Mouse (Mus musculus) forebrain, embryonic 12.5 days (tissue): ENCODE measurements at regions not wholly inside any gene's neighbourhood (a gene's known extent, or its start where the extent isn't known, plus 50 kb on each side); places are given as distances from the start of the nearest gene placed in this dataset. TPM values are rescaled to one million over a fixed set of nuclear protein-coding genes. Genes with fewer than 3 reads are reported as not detected.
A peak's percentile ranks its signal among the peaks of the same experiment; 100 is the strongest.

Experiments
- ATAC-seq: fragments of 200-750 bp; cut with Nextera tagmentation; 2 replicates; pipeline ENCODE4 v1.8.0; 2017; ENCODE audit warnings: moderate TSS enrichment; ENCODE audit not compliant: low FRiP score
- H3K27ac ChIP-seq: fragments of 300-500 bp; sonication (generic); 2 replicates; pipeline ENCODE4 v1.5.1; 2016; ENCODE audit warnings: mild to moderate bottlenecking
- H3K27me3 ChIP-seq: fragments of 300-500 bp; sonication (generic); 2 replicates; pipeline ENCODE4 v1.6.1; 2016; ENCODE audit warnings: mild to moderate bottlenecking
- H3K36me3 ChIP-seq: fragments of 300-500 bp; sonication (generic); replicated peaks from 2 replicates; pipeline ENCODE4 v1.6.1; 2016; ENCODE audit warnings: mild to moderate bottlenecking
- H3K4me1 ChIP-seq: fragments of 300-500 bp; sonication (generic); 2 replicates; pipeline ENCODE4 v1.6.1; 2016
- H3K4me2 ChIP-seq: fragments of 300-500 bp; sonication (generic); 2 replicates; pipeline ENCODE4 v1.6.1; 2016; ENCODE audit warnings: mild to moderate bottlenecking, moderate library complexity
- H3K4me3 ChIP-seq: fragments of 300-500 bp; sonication (generic); replicated peaks from 2 replicates; pipeline ENCODE4 v1.5.1; 2016; ENCODE audit warnings: mild to moderate bottlenecking
- H3K9ac ChIP-seq: fragments of 300-500 bp; sonication (generic); 2 replicates; pipeline ENCODE4 v1.6.1; 2016; ENCODE audit warnings: mild to moderate bottlenecking
- H3K9me3 ChIP-seq: fragments of 300-500 bp; sonication (generic); 2 replicates; pipeline ENCODE4 v1.6.1; 2016
- WGBS: fragments of 180-500 bp; shearing (Covaris S2); methylation state at CpG from one replicate; pipeline ENCODE4 v1.1.7; 2016; 5-methylcytosine and 5-hydroxymethylcytosine counted together
- microRNA-seq: library from miRNA; unstranded; fragments of <30 nt; microRNA quantifications from one replicate; pipeline ENCODE4, GENCODE M21; 2017

DNA sequence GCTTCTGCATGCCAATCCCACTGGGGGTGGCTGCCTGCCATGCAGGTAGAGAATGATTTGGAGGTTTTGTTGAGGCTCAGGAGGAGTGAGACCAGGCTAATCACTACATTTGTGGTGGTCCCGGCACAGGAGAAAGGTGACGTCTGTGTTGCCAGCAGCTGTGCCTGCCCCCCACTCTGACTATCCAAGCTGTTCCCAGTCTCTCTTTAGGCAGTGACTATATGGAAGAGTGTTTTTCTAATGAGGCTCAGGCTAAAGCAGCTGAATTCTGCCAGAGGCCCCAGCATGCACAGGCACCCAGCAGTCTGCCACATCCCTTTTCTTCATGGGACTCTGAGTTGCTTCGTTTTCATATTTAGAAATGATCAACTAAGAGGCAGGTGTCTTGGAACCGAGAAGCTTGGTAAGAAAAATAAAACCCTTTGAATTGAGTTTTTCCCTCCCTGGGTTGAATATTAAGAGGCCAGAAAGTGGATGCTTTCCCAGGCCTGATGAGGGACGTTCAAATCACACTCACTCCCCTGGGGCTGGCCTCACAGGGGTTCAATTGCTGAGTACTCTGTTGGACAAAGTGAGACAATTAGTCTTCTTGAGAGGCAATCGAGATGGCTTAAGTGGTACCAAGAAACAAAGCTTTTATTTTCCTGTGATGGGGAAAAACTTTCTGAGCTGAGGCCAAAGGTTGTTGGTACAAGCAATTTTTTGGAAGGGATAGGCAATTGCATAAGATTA lies 82.5 kb upstream of the Dab1 start:
- Histone ChIP-seq H3K9ac (no peak overlapping the region), H3K27me3 (no peaks in the 10 kb centered on the region), H3K4me3 (no peak overlapping the region), H3K4me1 (peaks cover 8% of the 10 kb centered on the region), H3K36me3 (no peaks in the 10 kb centered on the region), H3K27ac (peak overlapping the region; percentile 63), H3K9me3 (no peaks in the 10 kb centered on the region), H3K4me2 (no peak overlapping the region)
- 0 out of 2 replicates have a peak, but pooled peaks have one; percentile 41 for ATAC-seq
- WGBS: 13% methylated on average over 6 of the region's 6 CpGs

DNA sequence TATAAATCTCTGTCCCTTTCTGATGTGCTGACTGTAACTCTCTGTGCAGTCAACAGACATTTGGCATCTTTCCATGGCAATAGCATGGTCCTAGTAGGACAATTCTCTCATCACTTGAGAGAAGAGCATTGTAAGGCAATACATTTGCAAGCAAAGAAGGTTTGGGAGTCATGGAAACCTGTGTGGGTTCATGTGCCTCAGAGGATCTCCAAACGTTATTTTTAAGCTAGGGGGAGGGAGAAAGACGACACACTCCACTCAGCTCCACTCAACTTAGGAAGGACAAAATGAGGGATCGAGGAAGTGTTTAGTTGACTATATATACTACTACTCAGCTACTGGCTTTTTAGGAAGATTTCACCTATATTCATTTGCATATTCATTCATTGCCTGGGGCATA lies 78.2 kb upstream of the Dab1 start:
- H3K4me1 ChIP-seq: peaks cover 8% of the 10 kb centered on the region
- no peaks in the 10 kb centered on the region for H3K27me3 ChIP-seq
- H3K27ac ChIP-seq: no peak overlapping the region
- 86% methylated on average over 3 of the region's 3 CpGs for WGBS
- H3K4me2 ChIP-seq: no peak overlapping the region
- H3K36me3 ChIP-seq: no peaks in the 10 kb centered on the region
- H3K9ac ChIP-seq: no peak overlapping the region
- no peak overlapping the region for H3K4me3 ChIP-seq
- H3K9me3 ChIP-seq: no peaks in the 10 kb centered on the region
- no peak for ATAC-seq

DNA sequence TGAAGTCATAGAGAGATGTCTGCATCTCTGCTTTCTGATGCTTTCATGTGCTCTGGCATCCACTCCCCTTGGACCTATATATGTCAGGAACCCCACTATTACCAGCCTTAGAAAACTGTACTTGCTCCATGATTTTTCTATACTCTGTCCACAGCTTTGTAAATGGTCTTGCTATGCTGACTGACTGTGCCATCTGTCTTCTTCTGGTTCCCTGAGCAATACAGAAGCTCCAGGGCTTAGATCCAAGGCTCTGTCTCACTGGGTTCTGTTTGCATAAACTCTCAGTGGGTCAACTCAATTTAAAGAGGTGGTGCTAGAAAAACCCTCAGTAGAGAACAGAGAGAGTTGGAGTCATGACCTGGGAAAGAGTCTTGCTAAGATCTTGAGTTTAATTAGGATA lies 71.9 kb upstream of the Dab1 start:
- ATAC-seq: no peak
- Histone ChIP-seq H3K27me3 (no peaks in the 10 kb centered on the region), H3K27ac (no peak overlapping the region), H3K9ac (no peak overlapping the region), H3K4me3 (no peak overlapping the region), H3K4me2 (no peak overlapping the region), H3K36me3 (no peaks in the 10 kb centered on the region), H3K9me3 (no peaks in the 10 kb centered on the region), H3K4me1 (no peaks in the 10 kb centered on the region)

DNA sequence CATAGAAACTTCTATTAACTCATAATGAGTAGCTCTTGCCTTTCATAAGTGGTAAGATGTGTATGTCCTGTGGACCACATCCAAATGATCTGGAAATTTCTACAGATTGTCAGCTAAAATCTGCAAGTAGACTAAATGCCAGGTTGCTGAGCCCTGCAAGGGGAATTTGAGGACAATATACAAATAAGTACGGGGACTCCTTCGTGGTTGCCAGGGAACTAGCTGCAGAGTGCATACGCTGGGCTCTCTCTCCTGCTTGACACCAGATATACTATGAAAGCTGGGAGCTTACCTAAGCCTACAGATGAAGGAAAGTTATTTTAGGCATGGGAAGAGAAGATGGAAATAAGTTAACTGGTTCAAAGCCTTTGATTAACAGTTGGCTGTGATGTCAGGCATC lies 66.7 kb upstream of the Dab1 start:
- Histone ChIP-seq H3K4me2 (no peak overlapping the region), H3K36me3 (no peaks in the 10 kb centered on the region), H3K27me3 (no peaks in the 10 kb centered on the region), H3K4me1 (peaks cover 7% of the 10 kb centered on the region; the same call in 1 of the 2 replicates), H3K9ac (no peak overlapping the region), H3K27ac (no peak overlapping the region), H3K9me3 (no peaks in the 10 kb centered on the region), H3K4me3 (no peak overlapping the region)
- ATAC-seq: no peak
- WGBS: 85% methylated on average over 3 of the region's 3 CpGs

DNA sequence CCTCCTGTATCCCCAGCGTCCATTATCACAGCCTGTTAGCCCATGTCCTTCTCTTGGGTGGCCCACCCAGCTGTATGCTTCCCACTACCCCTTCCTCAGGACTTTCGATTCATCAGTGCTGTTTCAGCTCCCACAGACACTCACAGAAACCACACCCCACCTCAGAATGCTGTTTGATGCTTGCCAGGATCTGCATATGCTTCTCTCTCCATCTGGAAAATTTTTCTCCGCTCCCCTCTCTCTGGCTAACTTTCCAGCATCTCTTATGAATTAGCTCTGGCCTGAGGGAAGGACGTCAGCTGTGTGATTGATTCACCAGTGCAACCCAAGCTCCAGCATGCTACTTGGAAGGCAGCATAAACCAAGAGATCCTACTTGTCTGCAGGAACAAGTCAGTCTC lies 66.0 kb upstream of the Dab1 start:
- Histone ChIP-seq H3K4me2 (no peak overlapping the region), H3K27me3 (no peaks in the 10 kb centered on the region)

DNA sequence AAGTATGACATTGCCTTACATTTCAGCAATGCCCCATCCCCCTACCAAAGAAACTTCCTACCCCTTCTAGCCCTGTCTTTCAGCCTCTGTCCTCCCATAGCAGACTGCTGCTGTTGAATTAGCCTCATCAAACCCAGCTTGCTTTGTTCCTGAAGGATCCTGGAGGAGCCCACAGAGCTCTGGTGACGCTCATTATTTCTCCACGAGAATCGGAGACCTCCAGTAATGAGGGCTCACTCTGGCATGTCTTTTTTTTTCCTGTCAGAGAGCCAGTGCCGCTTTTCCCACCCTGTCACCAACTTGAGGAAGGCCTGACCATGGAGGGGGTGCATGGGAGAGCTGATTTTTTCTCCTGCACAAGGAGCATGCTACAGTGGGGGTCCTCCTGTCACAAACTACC lies 64.6 kb upstream of the Dab1 start:
- H3K9me3 ChIP-seq: no peaks in the 10 kb centered on the region
- H3K4me3 ChIP-seq: no peak overlapping the region
- no peaks in the 10 kb centered on the region for H3K27me3 ChIP-seq
- H3K36me3 ChIP-seq: no peaks in the 10 kb centered on the region
- no peak overlapping the region for H3K4me2 ChIP-seq
- H3K9ac ChIP-seq: no peak overlapping the region
- H3K27ac ChIP-seq: no peak overlapping the region
- H3K4me1 ChIP-seq: peaks cover 7% of the 10 kb centered on the region; the same call in 1 of the 2 replicates
- WGBS: 26% methylated on average over 4 of the region's 4 CpGs
- peak; percentile 46; the same call in 1 of the 2 replicates for ATAC-seq

More for the DNA sequence above, 66.0 kb upstream of the Dab1 start:
- WGBS: 81% methylated on average over 4 of the region's 4 CpGs
- Histone ChIP-seq H3K27ac (no peak overlapping the region), H3K4me3 (no peak overlapping the region), H3K9me3 (no peaks in the 10 kb centered on the region), H3K36me3 (no peaks in the 10 kb centered on the region), H3K4me1 (peaks cover 7% of the 10 kb centered on the region; the same call in 1 of the 2 replicates), H3K9ac (no peak overlapping the region)
- no peak for ATAC-seq

Small RNA genes in the stretch of these regions (microRNA-seq; reads per million reads assigned to microRNA genes)
- gene Gm23064: not detected
